Mouse (Mus musculus) C2C12 (cell line): ENCODE measurements around the gene Upp1. TPM values are rescaled to one million over a fixed set of nuclear protein-coding genes. Genes with fewer than 3 reads are reported as not detected.

Experiments
- H3K27me3 ChIP-seq: one replicate; pipeline ENCODE4 v1.6.1; 2011; ENCODE audit not compliant: control insufficient read depth, insufficient read depth, insufficient read length
- H3K36me3 ChIP-seq: one replicate; pipeline ENCODE4 v1.6.1; 2011; ENCODE audit not compliant: control insufficient read depth, insufficient read depth
- H3K4me3 ChIP-seq: one replicate; pipeline ENCODE4 v1.5.1; 2011; ENCODE audit warnings: mild to moderate bottlenecking, control low read depth; ENCODE audit not compliant: poor library complexity, insufficient read depth, severe bottlenecking
- H3K79me2 ChIP-seq: one replicate; pipeline ENCODE4 v1.6.1; 2011; ENCODE audit not compliant: control insufficient read depth, insufficient read depth
- H3K79me3 ChIP-seq: one replicate; pipeline ENCODE4 v1.6.1; 2011; ENCODE audit warnings: low read depth, control low read depth
- H3ac ChIP-seq: one replicate; pipeline ENCODE3; 2011; ENCODE audit warnings: low read depth; ENCODE audit not compliant: control insufficient read depth, insufficient read length
- CEBPB ChIP-seq: IDR thresholded peaks from one replicate; pipeline ENCODE4 v1.6.1; 2011; ENCODE audit warnings: low read depth, mild to moderate bottlenecking, control low read depth, moderate library complexity
- CTCF ChIP-seq: IDR thresholded peaks from one replicate; pipeline ENCODE4 v1.5.1; 2011; ENCODE audit not compliant: control insufficient read depth, insufficient read depth, insufficient read length
- FOSL1 ChIP-seq: IDR thresholded peaks from one replicate; pipeline ENCODE4 v1.8.0; 2011; ENCODE audit warnings: mild to moderate bottlenecking, low read length; ENCODE audit not compliant: poor library complexity, insufficient read depth, severe bottlenecking
- MAX ChIP-seq: IDR thresholded peaks from one replicate; pipeline ENCODE4 v1.6.1; 2011; ENCODE audit warnings: mild to moderate bottlenecking, control low read depth
- MYOD1 ChIP-seq: IDR thresholded peaks from one replicate; pipeline ENCODE4 v1.6.1; 2011; ENCODE audit warnings: low read depth; ENCODE audit not compliant: control insufficient read depth, insufficient read length
- MYOG ChIP-seq: IDR thresholded peaks from one replicate; pipeline ENCODE4 v1.6.1; 2011; ENCODE audit not compliant: control insufficient read depth, insufficient read length; ENCODE audit errors: extremely low read depth
- USF1 ChIP-seq: IDR thresholded peaks from one replicate; pipeline ENCODE4 v1.6.1; 2011; ENCODE audit warnings: low read depth, mild to moderate bottlenecking, control low read depth, moderate library complexity
- polyA plus RNA-seq: library from polyadenylated mRNA; unstranded; fragments of >200 nt; fragmentation: generic; extraction: Trizol; gene quantifications from one replicate; pipeline ENCODE4 v1.2.1, GENCODE M21; 2012; ENCODE audit warnings: missing spikeins

Gene Upp1
- polyA plus RNA-seq, 1 experiment = 10.8 TPM

- H3ac ChIP-seq = no peak overlapping the region
- no peaks in the 10 kb centered on the region for H3K79me3 ChIP-seq
- no peaks in the 10 kb centered on the region for H3K79me2 ChIP-seq
- H3K27me3 ChIP-seq = no peaks in the 10 kb centered on the region
- no peak overlapping the region for H3K4me3 ChIP-seq
- no peaks in the 10 kb centered on the region for H3K36me3 ChIP-seq
- no peak for TF ChIP-seq MYOD1
- no peak for TF ChIP-seq MAX
These were observed 987 bp upstream of the Upp1 start for GRCm38 (mm10) chr11:9116916-9117315.

DNA sequence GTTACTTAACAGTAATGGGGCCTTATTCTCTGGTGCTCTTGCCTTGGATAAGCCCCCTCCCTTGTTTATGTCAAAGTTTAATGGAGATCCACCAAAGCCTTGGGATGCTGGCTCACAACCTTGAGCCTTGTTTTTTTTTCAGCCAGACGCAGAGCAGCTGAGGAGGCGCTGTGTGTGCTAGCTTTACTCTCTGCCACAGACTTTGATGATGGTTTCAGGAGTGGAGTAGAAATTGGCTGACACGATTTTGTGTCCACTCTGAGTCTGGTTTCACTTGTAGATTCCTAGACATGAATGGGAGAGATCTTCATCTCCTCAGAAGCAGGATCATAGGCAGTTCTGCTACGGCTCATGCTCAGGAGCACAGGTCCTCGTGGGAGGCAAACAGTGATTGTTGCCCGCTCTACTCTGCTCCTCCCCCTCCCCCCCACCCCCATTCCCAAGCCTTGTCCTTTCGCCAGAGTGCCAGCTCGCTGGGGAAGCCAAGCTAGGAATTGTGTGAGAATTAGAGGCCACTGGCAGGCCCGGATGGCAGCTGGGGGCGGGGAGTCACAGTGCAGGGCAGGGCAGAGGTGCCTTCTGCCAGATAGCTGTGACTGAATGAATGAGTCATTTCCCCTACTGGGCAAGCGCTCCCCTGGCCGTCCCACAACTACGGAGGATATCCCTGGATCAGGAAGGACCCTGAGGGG is 399 bp upstream of the Upp1 start:
- no peaks in the 10 kb centered on the region for H3K36me3 ChIP-seq
- H3K4me3 ChIP-seq = peak overlapping the region; percentile 31
- H3K79me2 ChIP-seq = no peaks in the 10 kb centered on the region
- no peaks in the 10 kb centered on the region for H3K27me3 ChIP-seq
- no peaks in the 10 kb centered on the region for H3K79me3 ChIP-seq
- no peak overlapping the region for H3ac ChIP-seq
- TF ChIP-seq CEBPB (no peak), FOSL1 (peak; percentile 74)

DNA sequence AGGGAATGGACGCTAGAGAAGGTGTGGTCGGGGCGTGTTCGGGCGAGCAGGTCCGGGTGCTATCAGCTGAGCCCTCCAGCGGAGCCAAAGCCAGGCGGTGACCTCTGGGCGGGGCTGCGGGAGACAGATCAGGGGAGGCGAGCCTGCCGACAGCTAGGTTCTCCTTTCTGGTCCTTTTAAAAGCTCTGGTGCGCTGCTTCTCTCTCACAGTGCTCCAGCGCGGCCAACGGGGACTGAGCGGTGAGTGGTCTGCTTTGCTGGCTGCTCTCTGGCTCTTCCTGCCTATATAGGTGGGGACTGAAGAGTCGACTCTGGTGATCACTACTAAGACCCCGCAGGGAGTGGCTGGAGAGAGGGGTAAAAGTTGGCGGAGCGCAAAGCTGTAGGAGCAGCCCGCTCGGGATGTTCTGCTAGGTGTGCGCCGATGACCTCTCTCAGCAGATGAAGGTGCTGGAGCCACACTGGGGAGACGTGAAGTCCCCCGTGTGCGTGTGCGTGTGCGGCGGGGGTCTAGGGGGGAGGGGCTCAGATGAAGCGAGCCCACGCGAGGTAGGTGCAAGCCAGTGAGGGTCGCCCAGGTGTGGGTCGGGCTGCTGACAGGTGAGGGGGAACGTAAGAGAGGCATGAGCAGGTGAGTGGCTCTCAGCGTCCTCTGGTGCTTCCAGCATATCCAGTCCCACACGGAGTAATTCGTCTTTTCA is 668 bp downstream of the Upp1 start:
- Histone ChIP-seq H3K27me3 (no peaks in the 10 kb centered on the region), H3ac (peak overlapping the region; percentile 49)
- no peak for TF ChIP-seq FOSL1
- TF ChIP-seq MAX = no peak
- no peak for TF ChIP-seq MYOG
- TF ChIP-seq MYOD1 = no peak
- no peak for TF ChIP-seq CTCF
- TF ChIP-seq CEBPB = no peak
- TF ChIP-seq USF1 = no peak

DNA sequence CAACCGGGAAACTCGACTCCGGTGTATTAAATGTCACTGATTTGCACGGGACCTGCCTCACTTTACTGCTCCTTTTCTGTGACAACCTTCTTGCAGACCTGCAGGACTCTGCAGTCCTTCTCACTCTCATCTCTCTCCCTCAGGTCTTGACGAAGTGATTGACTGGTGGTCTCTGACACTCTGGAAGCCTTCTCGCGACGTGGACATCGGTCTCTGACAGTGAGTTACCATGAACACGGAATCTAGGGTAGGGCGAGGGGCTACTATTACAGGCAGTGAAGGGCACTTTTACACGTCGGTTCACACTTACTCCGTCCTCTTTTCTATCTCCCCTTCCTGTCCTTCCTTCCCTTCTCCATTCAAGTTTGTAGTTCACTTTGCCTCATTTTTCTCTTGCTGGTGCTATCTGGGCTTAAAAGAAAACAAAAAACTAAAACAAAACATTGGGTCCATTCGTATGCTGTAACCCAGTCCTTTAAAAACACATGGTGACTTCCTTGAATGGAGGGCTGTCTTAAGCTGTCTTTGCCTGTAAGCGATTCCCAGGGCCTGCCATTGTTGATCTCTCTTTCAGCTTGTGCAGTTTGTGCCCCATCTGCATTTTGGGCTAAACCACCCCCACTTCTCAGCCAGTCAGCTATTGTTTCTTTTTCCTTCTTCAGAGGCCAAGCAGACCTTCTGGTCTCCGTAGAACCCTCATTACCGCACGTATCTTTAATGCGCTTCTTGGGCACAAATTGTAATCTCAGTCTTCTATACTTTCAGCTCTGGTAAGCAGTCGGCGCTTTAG is 1.5 kb downstream of the Upp1 start:
- no peak overlapping the region for H3K4me3 ChIP-seq
- H3K79me2 ChIP-seq = no peaks in the 10 kb centered on the region
- H3K79me3 ChIP-seq = no peaks in the 10 kb centered on the region
- no peak for TF ChIP-seq USF1
- TF ChIP-seq FOSL1 = no peak
- TF ChIP-seq MAX = no peak
- TF ChIP-seq MYOG = no peak
- TF ChIP-seq CTCF = no peak
- TF ChIP-seq CEBPB = no peak
- TF ChIP-seq MYOD1 = no peak
- no peaks in the 10 kb centered on the region for H3K36me3 ChIP-seq
- no peaks in the 10 kb centered on the region for H3K27me3 ChIP-seq
- H3ac ChIP-seq = no peak overlapping the region

More for the DNA sequence above, 668 bp downstream of the Upp1 start:
- no peaks in the 10 kb centered on the region for H3K79me3 ChIP-seq
- H3K36me3 ChIP-seq = no peaks in the 10 kb centered on the region
- no peaks in the 10 kb centered on the region for H3K79me2 ChIP-seq
- H3K4me3 ChIP-seq = peak overlapping the region; percentile 31

- H3K4me3 ChIP-seq = no peak overlapping the region
- H3K79me2 ChIP-seq = no peaks in the 10 kb centered on the region
- no peak for TF ChIP-seq USF1
- no peak for TF ChIP-seq MYOD1
- TF ChIP-seq FOSL1 = no peak
- TF ChIP-seq CEBPB = no peak
- no peak for TF ChIP-seq MYOG
- H3K27me3 ChIP-seq = no peaks in the 10 kb centered on the region
- H3K36me3 ChIP-seq = no peaks in the 10 kb centered on the region
- H3ac ChIP-seq = no peak overlapping the region
- H3K79me3 ChIP-seq = no peaks in the 10 kb centered on the region
These were observed 4.4 kb downstream of the Upp1 start for GRCm38 (mm10) chr11:9122315-9122714.
